Mouse (Mus musculus) megakaryocyte, embryonic 14.5 days (primary cell): ENCODE measurements around the gene Cdk4.

ENCODE experiments used
- FLI1 ChIP-seq: IDR thresholded peaks from 2 replicates; pipeline ENCODE4 v1.6.1; 2012; ENCODE audit warnings: low read length, inconsistent platforms, mixed read lengths
- GATA1 ChIP-seq: IDR thresholded peaks from 3 replicates; pipeline ENCODE4 v1.6.1; 2012; ENCODE audit warnings: mixed read lengths, low read length, inconsistent platforms, borderline replicate concordance

GRCm38 (mm10) chr10:127094382-127094802 is 31.1 kb downstream of the Cdk4 start:
- TF ChIP-seq GATA1 = no peak
- TF ChIP-seq FLI1 = no peak
